ENCODE assay signal across 10 mouse cellular contexts in genomic region chr19:7121252-7121651, GRCm38 (mm10). TPM values are rescaled to one million over a fixed set of nuclear protein-coding genes. Genes with fewer than 3 reads are reported as not detected.
DNase-seq lines count a peak whose midpoint lies in the region; ATAC-seq lines count a peak whose summit lies in the region.
"Had no signal": no experiment of that assay in that cellular context is flagged by ENCODE, and none has a peak within 500 bp of the region (broad histone marks: within the 10 kb centered on the region; RNA-seq: fewer than 3 reads in every experiment).

No protein-coding gene starts in this region.

- DNase-seq in heart, postnatal 4 days, result no peak
- peak; percentile 16 for DNase-seq in NIH3T3 (ENCODE audit: low read depth)
- DNase-seq in cerebellum, adult 9-10 months, result peak; percentile 78
- DNase-seq in kidney, adult 8-10 months, result peak; percentile 47 to 59
- no peak for DNase-seq in layer of hippocampus, adult 9-10 months (ENCODE audit: low spot score)
- no peak for DNase-seq in spleen, adult 12 weeks (ENCODE audit: low spot score)
- DNase-seq: layer of hippocampus, postnatal 36 days had no signal

- H3K36me3 ChIP-seq in heart, embryonic 11.5 days (ENCODE audit: control insufficient read depth, insufficient read depth, low read length), result no peaks in the 10 kb centered on the region
- H3K36me3 ChIP-seq in neural tube, embryonic 15.5 days, result no peaks in the 10 kb centered on the region

- H3K27me3 ChIP-seq in heart, embryonic 11.5 days (ENCODE audit: control insufficient read depth, insufficient read depth, low read length), result no peaks in the 10 kb centered on the region
- H3K27me3 ChIP-seq in neural tube, embryonic 15.5 days (replicated peaks), result peaks cover 9% of the 10 kb centered on the region; the same call in 1 of the 2 replicates

- no peaks in the 10 kb centered on the region for H3K9me3 ChIP-seq in heart, embryonic 11.5 days (replicated peaks; ENCODE audit: control insufficient read depth, low read length)
- H3K9me3 ChIP-seq in neural tube, embryonic 15.5 days (replicated peaks), result no peaks in the 10 kb centered on the region
- H3K9me3 ChIP-seq: megakaryocyte, embryonic 14.5 days had no signal

- no peak overlapping the region for H3K4me3 ChIP-seq in heart, embryonic 11.5 days (ENCODE audit: low read depth, low read length)
- no peak overlapping the region for H3K4me3 ChIP-seq in neural tube, embryonic 15.5 days (replicated peaks)
- H3K4me3 ChIP-seq: megakaryocyte, embryonic 14.5 days had no signal

- no peak overlapping the region for H3K4me2 ChIP-seq in heart, embryonic 11.5 days
- no peak overlapping the region for H3K4me2 ChIP-seq in neural tube, embryonic 15.5 days

- peak overlapping the region; percentile 95; the same call in 1 of the 2 replicates for H3K27ac ChIP-seq in heart, embryonic 11.5 days (ENCODE audit: low read depth, low read length)
- H3K27ac ChIP-seq in neural tube, embryonic 15.5 days (replicated peaks), result no peak overlapping the region

- ATAC-seq in heart, embryonic 11.5 days (replicated peaks; ENCODE audit: insufficient number of reproducible peaks, low FRiP score, low TSS enrichment), result no peak
- ATAC-seq in neural tube, embryonic 15.5 days (ENCODE audit: low FRiP score), result no peak

- WGBS in heart, embryonic 11.5 days (ENCODE audit: insufficient replicate concordance), result 67% methylated on average over 11 of the region's 11 CpGs
- WGBS in neural tube, embryonic 15.5 days, result 39% methylated on average over 11 of the region's 11 CpGs

- 0 out of 2 replicates have a peak overlapping the region, but pooled peaks have one; percentile 8 for H3K9ac ChIP-seq in heart, embryonic 11.5 days (ENCODE audit: low read depth, low read length)
- no peak overlapping the region; the same call in 1 of the 2 replicates for H3K9ac ChIP-seq in neural tube, embryonic 15.5 days (replicated peaks)

- peaks cover 36% of the 10 kb centered on the region for H3K4me1 ChIP-seq in heart, embryonic 11.5 days (ENCODE audit: control insufficient read depth, insufficient read depth, low read length)
- peaks cover 36% of the 10 kb centered on the region for H3K4me1 ChIP-seq in neural tube, embryonic 15.5 days

RNA-seq across cellular contexts. Expression of gene Flrt1, which starts 15.7 kb away (rescaled TPM):
- 0.79 and 0.97 TPM in 2 replicates for polyA plus RNA-seq in heart, embryonic 11.5 days (2014; fragmentation: Nextera tagmentation; extraction: Ambion mirVana)
- total RNA-seq in heart, postnatal 4 days (2021), result 1 to 10 TPM; 1.8 to 2.1 TPM
- 10.5 and 10.9 TPM in 2 replicates for polyA plus RNA-seq in neural tube, embryonic 15.5 days (2015; fragmentation: Nextera tagmentation; extraction: Ambion mirVana)

Comparison
In these comparisons a context has a peak if more than half of its experiments do, and no peak if none do; other contexts are left out.
1. DNase-seq: peak in NIH3T3 (single experiment), cerebellum, adult 9-10 months (single experiment) and kidney, adult 8-10 months (2 of 2); none in heart, postnatal 4 days (single experiment), layer of hippocampus, adult 9-10 months (single experiment) and spleen, adult 12 weeks (single experiment).